Mouse (Mus musculus): ENCODE measurements at regions not wholly inside any gene's neighbourhood (a gene's known extent, or its start where the extent isn't known, plus 50 kb on each side); places are given as distances from the start of the nearest gene placed in this dataset.

DNA sequence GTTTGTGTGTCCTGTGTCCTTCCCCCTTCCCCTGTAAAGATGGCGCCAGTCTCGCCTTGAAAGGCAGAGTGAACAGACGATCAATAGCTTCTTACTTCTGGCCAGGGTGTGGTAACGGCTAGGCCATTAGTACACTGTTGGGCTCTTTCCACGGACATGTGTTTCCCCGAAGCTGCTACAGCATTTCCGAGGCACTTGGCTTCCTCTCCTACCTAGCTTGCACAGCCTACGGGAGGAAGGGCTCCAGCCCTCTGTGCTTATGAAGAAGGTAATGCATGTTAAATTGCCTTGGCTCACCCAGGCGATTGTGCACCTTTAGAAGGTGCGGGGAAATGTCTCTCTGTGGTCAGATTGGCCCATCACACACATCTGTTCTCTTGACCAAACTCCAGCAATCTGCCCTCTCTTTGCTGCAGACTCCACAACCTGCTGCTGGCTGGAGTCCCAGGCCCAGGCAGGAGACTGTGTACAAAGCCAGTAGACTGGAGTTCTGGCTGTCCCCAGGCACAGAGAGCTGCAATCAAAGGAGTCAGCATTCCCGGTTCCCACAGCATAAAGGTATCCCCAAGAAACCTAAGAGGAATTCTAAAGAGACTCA, 208.7 kb downstream of the Snx10 start:
- Histone ChIP-seq H3K79me2 (ENCODE audit: control insufficient read depth, insufficient read depth) (no peaks in the 10 kb centered on the region), H3K4me2 (ENCODE audit: low read depth) (no peak overlapping the region), H3K27me3 (ENCODE audit: control insufficient read depth, insufficient read depth, insufficient read length) (no peaks in the 10 kb centered on the region), H3K36me3 (ENCODE audit: control insufficient read depth, insufficient read depth) (no peaks in the 10 kb centered on the region), H3ac (ENCODE audit: control insufficient read depth, insufficient read length) (no peak overlapping the region), H3K4me3 (no peak overlapping the region)
- TF ChIP-seq POLR2A (IDR thresholded peaks at IDR 0.05; ENCODE audit: insufficient read length, low read depth) (no peak), E2F4 (IDR thresholded peaks at IDR 0.05; ENCODE audit: insufficient read depth) (no peak), MYOG (IDR thresholded peaks at IDR 0.05; ENCODE audit: control insufficient read depth in 1 of 3, insufficient read depth in 1 of 3, insufficient read length in 2 of 3, low read depth in 2 of 3) (no peak), SRF (IDR thresholded peaks at IDR 0.05; ENCODE audit: control insufficient read depth, insufficient read length, low read depth) (no peak), MAX (IDR thresholded peaks at IDR 0.05; ENCODE audit: low read depth) (no peak), POLR2AphosphoS2 (IDR thresholded peaks at IDR 0.05; ENCODE audit: insufficient read length, low read depth) (no peak)

DNA sequence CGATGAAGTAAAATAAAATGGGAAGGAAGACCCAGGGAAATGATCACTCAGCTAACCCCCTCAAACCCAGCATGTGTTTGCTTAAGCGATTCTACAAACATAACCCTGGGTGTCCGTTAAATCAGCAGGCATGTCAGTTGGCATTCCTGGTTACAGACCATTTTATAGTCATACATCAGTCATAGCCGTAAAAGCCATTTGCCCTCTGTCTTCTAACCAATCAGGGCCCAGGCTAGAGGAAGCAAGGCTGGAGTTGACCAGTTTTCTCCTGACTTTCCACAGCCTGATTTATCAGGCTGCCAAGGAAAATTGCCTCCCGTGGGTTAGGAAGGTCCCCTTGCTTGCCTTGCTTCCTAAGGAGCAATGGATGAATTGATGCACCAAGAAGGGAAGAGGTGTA, 212.3 kb downstream of the Snx10 start:
- no peaks in the 10 kb centered on the region for H3K36me3 ChIP-seq (ENCODE audit: control insufficient read depth, insufficient read depth)
- H3K27me3 ChIP-seq (ENCODE audit: control insufficient read depth, insufficient read depth, insufficient read length): no peaks in the 10 kb centered on the region
- H3K4me3 ChIP-seq: no peak overlapping the region
- no peak overlapping the region for H3K4me2 ChIP-seq (ENCODE audit: low read depth)
- no peak for TF ChIP-seq TCF12 (IDR thresholded peaks at IDR 0.05; ENCODE audit: insufficient read depth, poor library complexity, severe bottlenecking)
- no peak for TF ChIP-seq TCF3 (IDR thresholded peaks at IDR 0.05; ENCODE audit: insufficient read length, low read depth)
- no peak for TF ChIP-seq MYOG (IDR thresholded peaks at IDR 0.05; ENCODE audit: control insufficient read depth in 1 of 3, insufficient read depth in 1 of 3, insufficient read length in 2 of 3, low read depth in 2 of 3)
- no peak for TF ChIP-seq MYOD1 (IDR thresholded peaks at IDR 0.05; ENCODE audit: control insufficient read depth in 1 of 3, insufficient read length in 2 of 3, low read depth in 2 of 3)
- TF ChIP-seq MAX (IDR thresholded peaks at IDR 0.05; ENCODE audit: low read depth): no peak
- no peak for TF ChIP-seq SRF (IDR thresholded peaks at IDR 0.05; ENCODE audit: control insufficient read depth, insufficient read length, low read depth)
- no peak for TF ChIP-seq E2F4 (IDR thresholded peaks at IDR 0.05; ENCODE audit: insufficient read depth)
- no peak for TF ChIP-seq POLR2AphosphoS2 (IDR thresholded peaks at IDR 0.05; ENCODE audit: insufficient read length, low read depth)
- TF ChIP-seq POLR2A (IDR thresholded peaks at IDR 0.05; ENCODE audit: insufficient read length, low read depth): no peak
- TF ChIP-seq REST (IDR thresholded peaks at IDR 0.05; ENCODE audit: insufficient read depth, insufficient read length): no peak
- no peak for TF ChIP-seq USF1 (IDR thresholded peaks at IDR 0.05; ENCODE audit: low read depth)
- TF ChIP-seq CEBPB (IDR thresholded peaks at IDR 0.05; ENCODE audit: insufficient read depth, poor library complexity, severe bottlenecking): no peak
- no peak overlapping the region for H3ac ChIP-seq (ENCODE audit: control insufficient read depth, insufficient read length)
- H3K79me2 ChIP-seq (ENCODE audit: control insufficient read depth, insufficient read depth): no peaks in the 10 kb centered on the region

DNA sequence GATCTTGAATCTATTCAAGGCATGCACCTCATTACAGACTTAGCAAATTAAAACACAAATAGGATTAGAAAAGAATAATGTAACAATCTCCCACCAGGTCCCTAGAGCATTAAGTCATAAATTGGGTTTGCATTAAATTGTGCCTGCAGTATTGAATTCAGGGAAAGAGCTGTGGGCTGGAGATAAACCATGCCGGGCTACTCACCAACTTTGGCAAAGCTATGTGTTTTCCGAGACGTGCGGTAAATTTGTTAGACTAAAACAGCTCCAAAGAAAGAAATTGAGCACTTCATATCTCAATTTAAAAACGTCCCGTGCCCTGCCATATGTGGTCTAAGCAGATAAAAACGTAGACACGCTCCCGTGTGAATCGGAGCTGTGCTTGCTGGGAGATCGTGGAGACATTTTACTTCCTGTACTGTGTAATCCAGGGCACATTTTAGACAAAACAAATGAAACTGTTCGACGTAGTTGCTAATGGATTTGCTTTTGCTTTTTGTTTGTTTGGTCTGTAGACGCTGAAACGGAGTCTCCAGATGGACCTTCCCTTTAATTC, 219.5 kb downstream of the Snx10 start:
- TF ChIP-seq TCF3 (IDR thresholded peaks at IDR 0.05; ENCODE audit: insufficient read length, low read depth): no peak
- TF ChIP-seq REST (IDR thresholded peaks at IDR 0.05; ENCODE audit: insufficient read depth, insufficient read length): no peak
- TF ChIP-seq MYOG (IDR thresholded peaks at IDR 0.05; ENCODE audit: control insufficient read depth in 1 of 3, insufficient read depth in 1 of 3, insufficient read length in 2 of 3, low read depth in 2 of 3): no peak
- no peak for TF ChIP-seq POLR2A (IDR thresholded peaks at IDR 0.05; ENCODE audit: insufficient read length, low read depth)
- TF ChIP-seq E2F4 (IDR thresholded peaks at IDR 0.05; ENCODE audit: insufficient read depth): no peak
- no peak for TF ChIP-seq SRF (IDR thresholded peaks at IDR 0.05; ENCODE audit: control insufficient read depth, insufficient read length, low read depth)
- TF ChIP-seq MAX (IDR thresholded peaks at IDR 0.05; ENCODE audit: low read depth): no peak
- TF ChIP-seq MYOD1 (IDR thresholded peaks at IDR 0.05; ENCODE audit: control insufficient read depth in 1 of 3, insufficient read length in 2 of 3, low read depth in 2 of 3): no peak
- TF ChIP-seq TCF12 (IDR thresholded peaks at IDR 0.05; ENCODE audit: insufficient read depth, poor library complexity, severe bottlenecking): no peak
- no peak for TF ChIP-seq CEBPB (IDR thresholded peaks at IDR 0.05; ENCODE audit: insufficient read depth, poor library complexity, severe bottlenecking)
- Histone ChIP-seq H3ac (ENCODE audit: control insufficient read depth, insufficient read length) (no peak overlapping the region), H3K4me2 (ENCODE audit: low read depth) (no peak overlapping the region), H3K36me3 (ENCODE audit: control insufficient read depth, insufficient read depth) (no peaks in the 10 kb centered on the region), H3K4me3 (no peak overlapping the region), H3K27me3 (ENCODE audit: control insufficient read depth, insufficient read depth, insufficient read length) (no peaks in the 10 kb centered on the region), H3K79me2 (ENCODE audit: control insufficient read depth, insufficient read depth) (no peaks in the 10 kb centered on the region)

DNA sequence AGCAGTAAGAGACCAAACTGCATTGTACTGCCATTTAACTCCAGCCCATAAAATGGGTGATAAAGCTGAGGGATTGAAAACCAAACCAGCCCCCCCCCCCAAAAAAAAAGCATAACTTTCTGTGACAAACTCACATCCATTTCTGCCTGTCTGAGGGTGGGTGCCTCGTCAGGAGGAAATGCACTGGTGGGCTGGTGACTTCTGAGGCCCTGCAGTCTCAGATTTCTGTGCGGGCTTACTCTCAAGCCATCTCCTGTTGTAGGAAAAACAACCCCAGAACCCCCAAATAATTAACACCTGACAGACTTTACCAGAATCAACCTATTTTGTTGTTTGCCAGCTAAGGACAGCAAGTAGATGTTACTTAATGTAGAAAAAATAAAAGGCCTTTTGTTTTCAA, 220.9 kb downstream of the Snx10 start:
- Histone ChIP-seq H3K4me2 (ENCODE audit: low read depth) (no peak overlapping the region), H3K4me3 (no peak overlapping the region), H3K27me3 (ENCODE audit: control insufficient read depth, insufficient read depth, insufficient read length) (no peaks in the 10 kb centered on the region), H3K79me2 (ENCODE audit: control insufficient read depth, insufficient read depth) (no peaks in the 10 kb centered on the region), H3K36me3 (ENCODE audit: control insufficient read depth, insufficient read depth) (no peaks in the 10 kb centered on the region), H3ac (ENCODE audit: control insufficient read depth, insufficient read length) (no peak overlapping the region)
- TF ChIP-seq E2F4 (IDR thresholded peaks at IDR 0.05; ENCODE audit: insufficient read depth): no peak
- no peak for TF ChIP-seq POLR2AphosphoS2 (IDR thresholded peaks at IDR 0.05; ENCODE audit: insufficient read length, low read depth)
- TF ChIP-seq TCF3 (IDR thresholded peaks at IDR 0.05; ENCODE audit: insufficient read length, low read depth): no peak
- TF ChIP-seq MYOD1 (IDR thresholded peaks at IDR 0.05; ENCODE audit: control insufficient read depth in 1 of 3, insufficient read length in 2 of 3, low read depth in 2 of 3): no peak
- TF ChIP-seq USF1 (IDR thresholded peaks at IDR 0.05; ENCODE audit: low read depth): no peak
- TF ChIP-seq REST (IDR thresholded peaks at IDR 0.05; ENCODE audit: insufficient read depth, insufficient read length): no peak
- TF ChIP-seq POLR2A (IDR thresholded peaks at IDR 0.05; ENCODE audit: insufficient read length, low read depth): no peak
- no peak for TF ChIP-seq MAX (IDR thresholded peaks at IDR 0.05; ENCODE audit: low read depth)
- TF ChIP-seq CEBPB (IDR thresholded peaks at IDR 0.05; ENCODE audit: insufficient read depth, poor library complexity, severe bottlenecking): no peak
- no peak for TF ChIP-seq TCF12 (IDR thresholded peaks at IDR 0.05; ENCODE audit: insufficient read depth, poor library complexity, severe bottlenecking)
- no peak for TF ChIP-seq MYOG (IDR thresholded peaks at IDR 0.05; ENCODE audit: control insufficient read depth in 1 of 3, insufficient read depth in 1 of 3, insufficient read length in 2 of 3, low read depth in 2 of 3)
- no peak for TF ChIP-seq SRF (IDR thresholded peaks at IDR 0.05; ENCODE audit: control insufficient read depth, insufficient read length, low read depth)

All from myocyte (in vitro differentiated cells).